Mouse (Mus musculus): ENCODE data around the gene Fam149a.

DNA sequence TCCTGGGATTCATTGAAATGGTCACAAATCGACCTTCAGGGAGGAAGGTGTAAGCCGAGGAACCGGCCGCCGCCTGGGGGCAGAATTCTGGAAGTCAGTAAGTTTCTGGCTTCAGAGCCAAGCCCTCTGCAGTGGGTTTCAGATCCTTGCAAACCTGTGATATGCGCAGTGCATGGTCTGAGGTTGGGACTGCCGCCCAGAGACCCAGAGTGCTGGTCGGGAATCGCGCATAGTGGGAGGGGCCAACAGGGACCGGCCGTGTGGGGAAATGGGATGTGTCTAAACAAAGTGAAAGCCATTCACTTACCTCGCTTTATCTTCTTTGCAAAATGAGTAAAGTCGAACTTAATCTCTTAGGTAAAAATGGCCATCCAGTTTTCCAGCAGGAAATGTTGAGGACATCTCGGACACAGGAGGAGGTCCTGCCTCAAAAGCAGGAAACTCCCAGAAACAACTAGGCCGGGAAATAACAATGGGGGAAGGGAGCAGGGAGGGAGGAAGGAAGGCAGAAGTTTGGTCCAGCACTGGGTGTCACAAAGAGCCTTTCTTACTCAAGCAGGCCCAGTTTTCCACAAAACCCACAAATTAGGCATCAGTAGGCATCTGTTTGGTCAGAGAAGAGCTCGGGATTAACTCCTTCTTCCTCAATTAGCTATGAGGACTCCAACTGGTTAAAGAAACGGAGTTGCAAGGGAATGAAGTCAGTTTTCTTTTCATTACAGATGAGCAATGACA lies 28.2 kb upstream of the Fam149a start:
- peak; percentile 20; the same call in 1 of the 2 replicates for TF ChIP-seq CTCF (IDR thresholded peaks at IDR 0.05; ENCODE audit: low read depth)
- no peak for TF ChIP-seq EP300 (IDR thresholded peaks at IDR 0.05; ENCODE audit: low read depth)

All from liver, embryonic 14.5 days (tissue).